Mouse (Mus musculus) lung, adult 2 months (tissue): ENCODE data around the gene Erc2.

Source experiments
- CTCF ChIP-seq: fragments of 200-500 bp; IDR thresholded peaks from 2 replicates; pipeline ENCODE4 v1.5.1; 2011; ENCODE audit warnings: mild to moderate bottlenecking, low read length, control low read depth; ENCODE audit not compliant: insufficient read depth
- POLR2A ChIP-seq: fragments of 200-500 bp; IDR thresholded peaks from 2 replicates; pipeline ENCODE4 v1.6.1; 2011; ENCODE audit warnings: low read depth, mild to moderate bottlenecking, control low read depth, low read length, borderline replicate concordance; ENCODE audit errors: extremely low read depth

GRCm38 (mm10) chr14:27975661-27976060 lies 353.4 kb downstream of the Erc2 start:
- TF ChIP-seq CTCF (no peak), POLR2A (no peak)
